Mouse (Mus musculus) embryo, embryonic 11.5 days (tissue): Measurements from ENCODE around the gene Dennd1a.
A peak's percentile ranks its signal among the peaks of the same experiment; 100 is the strongest.

Experiments
- DNase-seq: peaks from one replicate; pipeline ENCODE4 v3.0.0-alpha.2; 2012; ENCODE audit warnings: low read depth, low spot score

The Dennd1a gene

GRCm38 (mm10) chr2:38165966-38166365 lies 121.2 kb downstream of the Dennd1a start:
- no peak for DNase-seq

- DNase-seq, result no peak
Observed at GRCm38 (mm10) chr2:38164326-38165035, 122.7 kb downstream of the Dennd1a start.

GRCm38 (mm10) chr2:38162486-38162885 lies 124.7 kb downstream of the Dennd1a start:
- DNase-seq, result no peak

GRCm38 (mm10) chr2:38161484-38161883 lies 125.7 kb downstream of the Dennd1a start:
- DNase-seq, result no peak

GRCm38 (mm10) chr2:38159736-38160135 lies 127.5 kb downstream of the Dennd1a start:
- no peak for DNase-seq

GRCm38 (mm10) chr2:38157002-38157401 lies 130.2 kb downstream of the Dennd1a start:
- DNase-seq, result no peak

GRCm38 (mm10) chr2:38156001-38156400 lies 131.2 kb downstream of the Dennd1a start:
- DNase-seq, result no peak

GRCm38 (mm10) chr2:38144831-38145230 lies 142.4 kb downstream of the Dennd1a start:
- DNase-seq, result no peak

- no peak for DNase-seq
Observed at GRCm38 (mm10) chr2:38144067-38144779, 143.0 kb downstream of the Dennd1a start.

- DNase-seq, result no peak
Observed at GRCm38 (mm10) chr2:38142905-38143304, 144.3 kb downstream of the Dennd1a start.

- no peak for DNase-seq
Observed at GRCm38 (mm10) chr2:38142210-38142609, 145.0 kb downstream of the Dennd1a start.

GRCm38 (mm10) chr2:38139536-38139935 lies 147.7 kb downstream of the Dennd1a start:
- no peak for DNase-seq

- peak; percentile 44 for DNase-seq
Observed at GRCm38 (mm10) chr2:38137086-38137485, 150.1 kb downstream of the Dennd1a start.

GRCm38 (mm10) chr2:38135427-38135826 lies 151.8 kb downstream of the Dennd1a start:
- no peak for DNase-seq

- no peak for DNase-seq
Observed at GRCm38 (mm10) chr2:38133036-38133825, 154.0 kb downstream of the Dennd1a start.

- DNase-seq, result no peak
Observed at GRCm38 (mm10) chr2:38132233-38132822, 154.9 kb downstream of the Dennd1a start.

GRCm38 (mm10) chr2:38131538-38131937 lies 155.7 kb downstream of the Dennd1a start:
- DNase-seq, result no peak

- no peak for DNase-seq
Observed at GRCm38 (mm10) chr2:38129961-38130802, 157.0 kb downstream of the Dennd1a start.

- DNase-seq, result no peak
Observed at GRCm38 (mm10) chr2:38126383-38126732, 160.8 kb downstream of the Dennd1a start.

- DNase-seq, result no peak
Observed at GRCm38 (mm10) chr2:38125671-38126382, 161.4 kb downstream of the Dennd1a start.
